Mouse (Mus musculus) stomach, postnatal 0 days (tissue): ENCODE data around the gene Camkk1.

Source experiments
- CTCF ChIP-seq: IDR thresholded peaks from 2 replicates; pipeline ENCODE4 v1.5.1; 2016; ENCODE audit warnings: antibody characterized with exemption, low read depth, mild to moderate bottlenecking, moderate library complexity
- EP300 ChIP-seq: optimal IDR thresholded peaks from 2 replicates; pipeline ENCODE3; 2016; ENCODE audit warnings: antibody characterized with exemption

GRCm38 (mm10) chr11:72996346-72996745 lies 22.5 kb upstream of the Camkk1 start:
- no peak for TF ChIP-seq CTCF
- no peak for TF ChIP-seq EP300
